Mouse (Mus musculus) liver, postnatal 0 days (tissue): ENCODE data around the gene Cbarp. TPM values are rescaled to one million over a fixed set of nuclear protein-coding genes. Genes with fewer than 3 reads are reported as not detected.
A peak's percentile ranks its signal among the peaks of the same experiment; 100 is the strongest.

Experiments
- ATAC-seq: fragments of 200-750 bp; cut with Nextera tagmentation; 2 replicates; pipeline ENCODE4 v1.8.0; 2017; ENCODE audit warnings: mild to moderate bottlenecking, moderate library complexity
- DNase-seq: peaks from one replicate; pipeline ENCODE4 v3.0.0-alpha.2; 2016
- H3K27ac ChIP-seq: fragments of 300-500 bp; sonication (generic); 2 replicates; pipeline ENCODE4 v1.5.1; 2014; ENCODE audit warnings: antibody characterized with exemption, moderate library complexity, mild to moderate bottlenecking, low read depth
- H3K27me3 ChIP-seq: fragments of 300-500 bp; sonication (generic); 2 replicates; pipeline ENCODE4 v1.6.1; 2014; ENCODE audit warnings: low read length, control low read depth, mixed read lengths; ENCODE audit not compliant: insufficient read depth
- H3K36me3 ChIP-seq: fragments of 300-500 bp; sonication (generic); replicated peaks from 2 replicates; pipeline ENCODE4 v1.6.1; 2014; ENCODE audit warnings: mild to moderate bottlenecking, control low read depth, low read length, moderate library complexity, mixed read lengths; ENCODE audit not compliant: insufficient read depth
- H3K4me1 ChIP-seq: fragments of 300-500 bp; sonication (generic); 2 replicates; pipeline ENCODE4 v1.6.1; 2014; ENCODE audit warnings: antibody characterized with exemption, mild to moderate bottlenecking, control low read depth; ENCODE audit not compliant: insufficient read depth
- H3K4me2 ChIP-seq: fragments of 300-500 bp; sonication (generic); 2 replicates; pipeline ENCODE4 v1.6.1; 2014; ENCODE audit warnings: low read depth, mild to moderate bottlenecking, low read length, moderate library complexity, mixed read lengths
- H3K4me3 ChIP-seq: fragments of 300-500 bp; sonication (generic); 2 replicates; pipeline ENCODE4 v1.5.1; 2014; ENCODE audit warnings: low read depth, low read length
- H3K9ac ChIP-seq: fragments of 300-500 bp; sonication (generic); replicated peaks from 2 replicates; pipeline ENCODE4 v1.6.1; 2014; ENCODE audit warnings: mild to moderate bottlenecking, moderate library complexity
- H3K9me3 ChIP-seq: fragments of 300-500 bp; sonication (generic); 2 replicates; pipeline ENCODE4 v1.6.1; 2016; ENCODE audit warnings: mild to moderate bottlenecking, control low read depth, low read length, mixed read lengths
- CTCF ChIP-seq: sonication (generic); IDR thresholded peaks from 2 replicates; pipeline ENCODE4 v1.5.1; 2016; ENCODE audit warnings: antibody characterized with exemption, low read depth
- EP300 ChIP-seq: IDR thresholded peaks from 2 replicates; pipeline ENCODE4 v1.6.1; 2016; ENCODE audit warnings: antibody characterized with exemption, low read depth, mild to moderate bottlenecking
- WGBS: fragments of 180-500 bp; shearing (Covaris S2); extraction: QIAGEN DNeasy Blood & Tissue Kit; methylation state at CpG from one replicate; pipeline ENCODE4 v1.1.7; 2014; ENCODE audit not compliant: insufficient replicate concordance; 5-methylcytosine and 5-hydroxymethylcytosine counted together
- polyA plus RNA-seq: library from polyadenylated mRNA; unstranded; fragments of >200 nt; fragmentation: Nextera tagmentation; extraction: Ambion mirVana; gene quantifications from 2 replicates; pipeline ENCODE4 v1.2.1, GENCODE M21; 2015

Gene Cbarp
- polyA plus RNA-seq, 1 experiment from 2014 or later, result 0.18 TPM

DNA sequence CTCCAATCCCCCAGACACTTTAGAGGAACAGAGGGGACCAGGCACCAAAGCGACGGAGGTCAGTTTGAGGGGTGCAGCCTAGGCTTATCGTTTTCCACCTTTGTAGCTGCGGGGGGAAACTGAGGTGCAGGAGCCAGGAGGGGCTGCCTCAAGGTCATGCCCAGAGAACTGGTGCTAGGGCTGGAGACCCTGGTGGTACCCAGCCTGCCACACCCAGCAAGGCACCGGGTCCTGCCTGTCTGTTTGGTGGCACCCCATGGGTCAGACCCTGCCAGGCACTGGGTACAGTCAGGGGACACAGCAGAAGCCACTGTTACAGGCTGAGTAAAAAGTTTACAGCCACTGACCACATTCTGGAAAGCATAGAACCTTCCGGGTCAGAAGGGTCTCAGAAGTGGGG is 39.7 kb upstream of the Cbarp start:
- 57% methylated on average over 6 of the region's 6 CpGs for WGBS
- no peaks in the 10 kb centered on the region for H3K9me3 ChIP-seq
- no peak overlapping the region for H3K9ac ChIP-seq
- no peaks in the 10 kb centered on the region for H3K36me3 ChIP-seq
- TF ChIP-seq EP300 (no peak), CTCF (no peak)
- H3K4me1 ChIP-seq, result peaks cover 3% of the 10 kb centered on the region; the same call in 1 of the 2 replicates
- ATAC-seq, result no peak
- H3K4me3 ChIP-seq, result no peak overlapping the region
- no peak overlapping the region for H3K4me2 ChIP-seq
- H3K27me3 ChIP-seq, result peaks cover 39% of the 10 kb centered on the region
- H3K27ac ChIP-seq, result no peak overlapping the region
- no peak for DNase-seq

DNA sequence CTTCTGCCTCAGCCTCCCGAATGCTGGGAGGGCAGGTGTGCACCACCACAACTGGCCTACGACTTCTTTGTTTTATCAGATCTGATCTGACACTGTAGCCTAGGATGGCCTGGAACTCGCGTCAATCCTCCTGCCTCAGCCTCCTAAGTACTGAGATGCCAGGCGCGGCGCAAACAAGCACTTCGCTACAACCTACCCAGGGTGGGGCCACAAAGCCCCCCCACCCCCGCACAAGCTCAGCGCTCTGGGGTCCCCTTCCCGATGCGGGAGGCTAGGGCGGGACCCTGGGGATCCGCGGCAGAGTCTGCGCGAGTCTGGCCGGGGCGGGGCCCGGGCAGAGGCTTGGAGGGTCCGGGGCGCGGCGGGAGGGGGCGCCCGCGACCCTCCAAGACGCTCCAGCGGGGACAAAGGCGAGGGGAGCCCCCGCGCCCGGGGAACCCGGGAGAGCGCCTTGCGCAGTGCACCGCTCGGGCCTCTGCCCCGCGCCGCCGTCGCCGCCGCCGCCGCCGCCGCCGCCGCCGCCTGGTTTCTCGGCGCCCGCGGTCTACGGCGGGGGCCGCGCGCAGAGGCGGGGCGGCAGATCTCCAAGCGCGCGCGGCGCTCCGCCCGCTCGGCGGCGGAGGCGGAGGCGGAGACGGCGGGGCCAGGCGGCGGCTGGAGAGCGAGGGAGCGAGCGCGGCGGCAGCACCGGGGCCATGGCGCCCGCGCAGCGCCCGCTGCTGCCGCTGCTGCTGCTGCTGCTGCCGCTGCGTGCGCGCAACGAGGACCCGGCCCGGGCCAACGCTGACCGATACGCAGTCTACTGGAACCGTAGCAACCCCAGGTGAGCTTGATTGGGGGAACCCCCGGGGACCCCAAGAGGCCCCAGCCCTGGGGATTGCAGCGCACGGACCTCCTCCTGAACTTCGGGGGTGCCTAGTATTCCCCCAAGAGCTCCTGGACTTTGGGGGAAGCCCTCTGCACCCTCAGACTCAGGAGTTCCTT is 38.7 kb upstream of the Cbarp start, which contains the start of gene Efna2:
Efna2 (plus strand) TSS at position 415 of the 984 bp plus-strand sequence.
- peaks cover 3% of the 10 kb centered on the region; the same call in 1 of the 2 replicates for H3K4me1 ChIP-seq
- peak within 1 kb of the TSS; percentile 46 for H3K4me3 ChIP-seq
- H3K27me3 ChIP-seq, result peaks cover 39% of the 10 kb centered on the region
- H3K9ac ChIP-seq, result peak within 1 kb of the TSS; percentile 44; the same call in 1 of the 2 replicates
- 6% methylated on average over 44 of the region's 106 CpGs for WGBS
- DNase-seq (no peak), ATAC-seq (0 out of 2 replicates have a peak, but pooled peaks have one; percentile 5)
- H3K27ac ChIP-seq, result no peak within 1 kb of the TSS
- H3K4me2 ChIP-seq, result peak within 1 kb of the TSS; percentile 66
- no peaks in the 10 kb centered on the region for H3K36me3 ChIP-seq
- H3K9me3 ChIP-seq, result no peaks in the 10 kb centered on the region
- no peak for TF ChIP-seq CTCF
- no peak for TF ChIP-seq EP300

DNA sequence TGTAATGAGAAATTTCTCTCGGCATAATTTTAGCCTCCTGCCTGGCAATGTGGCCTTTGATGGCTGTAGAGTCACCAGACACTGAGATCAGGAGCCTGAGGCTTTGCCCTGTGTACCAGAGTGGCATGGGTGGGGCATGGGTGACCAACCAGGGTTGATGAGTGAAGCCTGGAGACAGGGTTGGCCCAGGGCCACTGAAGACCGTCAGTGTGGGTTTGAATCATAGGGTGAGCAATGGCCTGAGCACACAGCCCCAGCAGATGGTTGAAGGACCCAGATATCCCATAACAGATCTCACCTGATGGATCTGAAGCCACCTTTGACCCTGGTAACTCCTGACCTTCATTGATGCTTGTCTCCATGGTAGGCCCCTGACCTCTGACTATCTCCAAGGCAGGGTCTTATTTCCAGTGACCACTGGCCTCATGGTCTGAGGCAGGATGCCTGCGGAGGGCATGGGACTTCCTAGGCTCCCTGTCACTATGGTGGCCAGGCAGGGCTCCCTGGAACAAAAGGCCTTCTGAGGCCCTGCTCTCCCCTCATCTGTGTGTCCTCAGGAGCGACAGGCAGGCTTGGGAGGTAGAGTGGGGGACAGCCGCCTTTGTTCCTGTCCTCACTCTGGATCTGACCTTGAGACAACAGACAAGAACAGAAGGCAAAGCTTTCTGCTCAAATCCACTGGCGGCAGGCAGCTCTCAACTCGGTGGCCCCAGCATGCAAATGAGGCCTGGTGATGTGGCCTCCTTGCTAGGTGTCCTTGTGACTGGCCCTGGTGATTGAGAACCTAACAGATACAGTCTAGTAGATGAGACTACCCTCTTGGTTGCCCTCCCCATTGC is 37.0 kb upstream of the Cbarp start:
- no peak overlapping the region for H3K4me2 ChIP-seq
- no peak overlapping the region for H3K9ac ChIP-seq
- ATAC-seq (no peak), DNase-seq (no peak)
- H3K4me1 ChIP-seq, result peaks cover 9% of the 10 kb centered on the region; the same call in 1 of the 2 replicates
- TF ChIP-seq EP300 (no peak), CTCF (no peak)
- no peaks in the 10 kb centered on the region for H3K9me3 ChIP-seq
- peaks cover 39% of the 10 kb centered on the region for H3K27me3 ChIP-seq
- no peaks in the 10 kb centered on the region for H3K36me3 ChIP-seq
- H3K4me3 ChIP-seq, result no peak overlapping the region
- no peak overlapping the region for H3K27ac ChIP-seq
- 76% methylated on average over 7 of the region's 7 CpGs for WGBS

DNA sequence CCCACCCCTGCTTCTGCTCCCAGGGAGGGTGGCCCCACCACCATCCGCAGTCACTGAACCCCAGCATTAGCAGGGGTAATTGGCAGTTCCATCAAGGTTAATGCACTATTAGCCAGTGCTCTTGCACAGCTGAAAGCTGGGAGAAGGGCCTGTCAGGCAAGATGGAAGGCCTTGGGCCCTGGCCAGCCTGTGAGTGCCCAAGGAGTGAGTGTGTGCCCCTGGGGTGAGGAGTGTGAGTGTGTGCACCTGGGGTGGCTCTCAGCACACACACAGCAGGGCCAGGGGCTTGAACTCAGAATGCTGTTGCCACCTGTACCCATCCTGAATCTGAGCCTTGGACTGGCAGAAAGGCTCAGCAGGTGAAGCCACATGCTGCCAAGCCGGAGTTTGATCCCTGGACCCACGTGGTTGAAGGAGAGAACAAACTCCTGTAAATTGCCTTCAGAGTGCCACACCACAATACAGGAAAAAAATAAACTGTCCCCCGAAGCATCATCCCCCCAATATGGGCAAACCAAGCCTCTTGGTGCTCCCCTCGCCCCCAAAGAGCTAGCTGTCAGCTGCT is 35.7 kb upstream of the Cbarp start:
- TF ChIP-seq CTCF (no peak), EP300 (no peak)
- Histone ChIP-seq H3K27ac (no peak overlapping the region), H3K27me3 (peaks cover 31% of the 10 kb centered on the region), H3K9ac (no peak overlapping the region), H3K4me3 (no peak overlapping the region), H3K4me2 (no peak overlapping the region), H3K4me1 (peaks cover 17% of the 10 kb centered on the region), H3K36me3 (peaks cover 9% of the 10 kb centered on the region; the same call in 1 of the 2 replicates), H3K9me3 (no peaks in the 10 kb centered on the region)
- ATAC-seq, result no peak
- DNase-seq, result no peak
- 76% methylated on average over 5 of the region's 5 CpGs for WGBS

DNA sequence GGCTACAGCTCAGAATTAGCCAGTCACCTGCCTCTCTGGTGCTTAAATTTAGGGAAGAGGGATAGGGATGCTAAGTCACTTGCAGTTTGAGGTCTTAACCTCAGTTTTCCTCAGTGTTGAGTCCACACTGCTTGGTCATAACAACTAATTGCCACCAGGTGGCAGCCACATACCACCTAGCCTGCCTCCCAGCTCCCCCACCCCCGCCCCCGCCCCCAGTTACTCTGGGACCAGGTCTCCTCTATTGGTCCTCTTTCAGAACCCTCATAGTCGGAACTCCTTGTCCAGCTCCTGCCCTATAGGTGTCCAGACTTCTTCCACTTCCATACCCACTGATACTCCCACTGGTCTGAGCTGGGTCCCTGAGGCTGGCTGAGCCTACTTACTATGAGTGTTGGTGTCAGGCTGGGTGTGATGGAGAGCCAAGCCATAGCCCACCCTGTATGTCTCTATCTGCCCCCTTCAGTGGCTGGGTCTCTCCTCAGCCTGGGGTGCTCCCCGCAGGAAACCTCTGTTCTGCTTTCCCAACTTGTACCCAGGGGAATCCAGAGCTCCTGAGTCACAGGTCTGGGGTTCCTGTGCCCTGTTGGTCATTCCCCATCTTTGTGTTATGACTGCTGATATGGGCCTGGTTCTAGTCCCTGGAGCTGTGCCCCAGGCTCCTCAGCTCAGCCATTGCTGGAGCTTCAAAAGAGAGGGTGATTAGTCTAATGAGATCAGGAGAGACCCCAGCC is 35.1 kb upstream of the Cbarp start:
- DNase-seq, result peak; percentile 66

More for the DNA sequence above, 35.1 kb upstream of the Cbarp start:
- H3K27me3 ChIP-seq, result peaks cover 26% of the 10 kb centered on the region
- TF ChIP-seq CTCF (peak; percentile 77), EP300 (no peak)
- no peak overlapping the region for H3K9ac ChIP-seq
- peaks cover 17% of the 10 kb centered on the region for H3K4me1 ChIP-seq
- peaks cover 14% of the 10 kb centered on the region for H3K36me3 ChIP-seq
- no peak overlapping the region for H3K27ac ChIP-seq
- 30% methylated on average over 4 of the region's 4 CpGs for WGBS
- ATAC-seq, result no peak
- no peak overlapping the region for H3K4me2 ChIP-seq
- H3K9me3 ChIP-seq, result no peaks in the 10 kb centered on the region
- H3K4me3 ChIP-seq, result no peak overlapping the region
